Mouse (Mus musculus): ENCODE data around the gene Scaper. TPM values are rescaled to one million over a fixed set of nuclear protein-coding genes. Genes with fewer than 3 reads are reported as not detected.

Gene Scaper
- total and polyA plus RNA-seq, 2 experiments from 2014 or later = 6.5 to 8.9 TPM

GRCm38 (mm10) chr9:55571071-55571470 is 366.8 kb downstream of the Scaper start:
- WGBS = 74% methylated on average over 1 of the region's 1 CpGs
- no peak for TF ChIP-seq EP300 (IDR thresholded peaks at IDR 0.05; ENCODE audit: low read depth)
- TF ChIP-seq CTCF (IDR thresholded peaks at IDR 0.05; ENCODE audit: low read depth) = no peak
- ATAC-seq (ENCODE audit: insufficient read depth, low read depth) = no peak
- Histone ChIP-seq H3K9ac (replicated peaks; ENCODE audit: low read depth, low read length) (no peak overlapping the region), H3K27ac (ENCODE audit: low read depth) (no peak overlapping the region), H3K36me3 (replicated peaks; ENCODE audit: control insufficient read depth, insufficient read depth, low read length) (no peaks in the 10 kb centered on the region), H3K9me3 (replicated peaks; ENCODE audit: control insufficient read depth, low read length) (no peaks in the 10 kb centered on the region), H3K4me2 (ENCODE audit: low read depth, low read length) (no peak overlapping the region), H3K27me3 (ENCODE audit: control insufficient read depth, insufficient read depth, low read length) (no peaks in the 10 kb centered on the region), H3K4me3 (ENCODE audit: low read depth, low read length) (no peak overlapping the region), H3K4me1 (ENCODE audit: control insufficient read depth, insufficient read depth) (no peaks in the 10 kb centered on the region)
- DNase-seq (ENCODE audit: low spot score) = no peak

GRCm38 (mm10) chr9:55568466-55569159 is 369.3 kb downstream of the Scaper start:
- H3K27me3 ChIP-seq (ENCODE audit: control insufficient read depth, insufficient read depth, low read length) = no peaks in the 10 kb centered on the region
- no peak overlapping the region for H3K27ac ChIP-seq (ENCODE audit: low read depth)
- WGBS = 63% methylated on average over 5 of the region's 5 CpGs
- no peak overlapping the region for H3K4me3 ChIP-seq (ENCODE audit: low read depth, low read length)
- ATAC-seq (ENCODE audit: insufficient read depth, low read depth) (no peak), DNase-seq (ENCODE audit: low spot score) (no peak)
- no peaks in the 10 kb centered on the region for H3K36me3 ChIP-seq (replicated peaks; ENCODE audit: control insufficient read depth, insufficient read depth, low read length)
- H3K9ac ChIP-seq (replicated peaks; ENCODE audit: low read depth, low read length) = no peak overlapping the region
- TF ChIP-seq EP300 (IDR thresholded peaks at IDR 0.05; ENCODE audit: low read depth) (no peak), CTCF (IDR thresholded peaks at IDR 0.05; ENCODE audit: low read depth) (no peak)
- H3K4me2 ChIP-seq (ENCODE audit: low read depth, low read length) = no peak overlapping the region
- H3K4me1 ChIP-seq (ENCODE audit: control insufficient read depth, insufficient read depth) = no peaks in the 10 kb centered on the region
- H3K9me3 ChIP-seq (replicated peaks; ENCODE audit: control insufficient read depth, low read length) = no peaks in the 10 kb centered on the region

DNA sequence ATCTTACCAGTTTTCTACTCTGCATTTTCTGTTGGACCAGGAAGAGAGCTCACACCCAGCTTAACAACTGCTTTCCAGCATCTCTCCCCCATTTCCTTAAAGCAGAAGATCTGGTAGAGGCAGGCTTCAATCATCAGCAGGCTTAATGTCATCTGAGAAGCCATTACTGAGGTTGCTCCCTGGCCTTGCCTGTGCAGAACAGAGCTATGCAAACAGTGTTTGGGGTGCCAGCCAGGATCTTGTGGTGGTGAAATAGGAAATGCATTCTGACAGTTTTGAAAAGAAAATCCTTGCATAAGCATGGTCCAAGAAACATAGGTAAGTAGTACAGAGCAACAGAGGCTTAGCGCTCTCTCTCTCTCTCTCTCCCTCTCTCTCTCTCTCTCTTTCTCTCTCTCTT is 377.0 kb downstream of the Scaper start:
- no peaks in the 10 kb centered on the region for H3K36me3 ChIP-seq (replicated peaks; ENCODE audit: control insufficient read depth, insufficient read depth, low read length)
- no peak overlapping the region for H3K27ac ChIP-seq (ENCODE audit: low read depth)
- 94% methylated on average over 1 of the region's 1 CpGs for WGBS
- ATAC-seq (ENCODE audit: insufficient read depth, low read depth) = no peak
- no peak overlapping the region for H3K4me3 ChIP-seq (ENCODE audit: low read depth, low read length)
- no peak overlapping the region for H3K9ac ChIP-seq (replicated peaks; ENCODE audit: low read depth, low read length)
- H3K4me2 ChIP-seq (ENCODE audit: low read depth, low read length) = no peak overlapping the region
- H3K9me3 ChIP-seq (replicated peaks; ENCODE audit: control insufficient read depth, low read length) = no peaks in the 10 kb centered on the region
- no peak for TF ChIP-seq EP300 (IDR thresholded peaks at IDR 0.05; ENCODE audit: low read depth)
- no peak for TF ChIP-seq CTCF (IDR thresholded peaks at IDR 0.05; ENCODE audit: low read depth)
- DNase-seq (ENCODE audit: low spot score) = no peak
- H3K4me1 ChIP-seq (ENCODE audit: control insufficient read depth, insufficient read depth) = no peaks in the 10 kb centered on the region
- no peaks in the 10 kb centered on the region for H3K27me3 ChIP-seq (ENCODE audit: control insufficient read depth, insufficient read depth, low read length)

GRCm38 (mm10) chr9:55554986-55555385 is 382.9 kb downstream of the Scaper start:
- no peak for TF ChIP-seq EP300 (IDR thresholded peaks at IDR 0.05; ENCODE audit: low read depth)
- no peak for TF ChIP-seq CTCF (IDR thresholded peaks at IDR 0.05; ENCODE audit: low read depth)
- Histone ChIP-seq H3K4me3 (ENCODE audit: low read depth, low read length) (no peak overlapping the region), H3K9me3 (replicated peaks; ENCODE audit: control insufficient read depth, low read length) (no peaks in the 10 kb centered on the region), H3K36me3 (replicated peaks; ENCODE audit: control insufficient read depth, insufficient read depth, low read length) (no peaks in the 10 kb centered on the region), H3K27ac (ENCODE audit: low read depth) (no peak overlapping the region), H3K27me3 (ENCODE audit: control insufficient read depth, insufficient read depth, low read length) (peaks cover under 1% of the 10 kb centered on the region; the same call in 1 of the 2 replicates), H3K4me1 (ENCODE audit: control insufficient read depth, insufficient read depth) (no peaks in the 10 kb centered on the region), H3K4me2 (ENCODE audit: low read depth, low read length) (no peak overlapping the region), H3K9ac (replicated peaks; ENCODE audit: low read depth, low read length) (no peak overlapping the region)
- ATAC-seq (ENCODE audit: insufficient read depth, low read depth) = no peak
- WGBS = 13% methylated on average over 1 of the region's 1 CpGs
- no peak for DNase-seq (ENCODE audit: low spot score)

DNA sequence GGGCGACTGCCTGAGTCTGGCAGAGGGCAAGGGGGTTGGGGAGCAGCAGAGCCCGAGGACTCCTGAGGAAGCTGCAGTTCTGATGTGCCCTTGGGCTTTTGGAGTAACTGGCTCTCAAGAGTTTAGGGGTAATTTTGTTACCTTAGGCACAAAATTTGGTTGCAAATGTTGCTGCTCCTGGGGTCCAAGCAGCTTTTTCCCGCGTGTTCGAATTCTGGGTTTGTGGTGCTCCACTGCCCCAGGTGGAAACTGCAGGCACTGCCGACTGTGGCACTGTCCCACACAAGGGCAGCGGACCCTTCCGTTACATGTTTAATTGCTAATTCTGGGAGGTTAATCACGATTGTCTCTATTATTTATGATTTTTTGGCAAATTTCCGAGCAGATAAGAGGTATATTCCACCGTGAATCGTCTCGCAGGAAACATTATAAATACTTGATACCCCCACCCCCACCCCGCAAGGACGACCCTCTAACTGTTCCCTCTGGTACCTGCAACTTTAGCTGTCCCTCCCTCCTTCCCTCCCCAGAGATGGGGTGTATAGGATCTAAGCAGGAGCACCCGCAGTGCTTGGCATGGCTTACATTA is 388.5 kb downstream of the Scaper start:
- TF ChIP-seq CTCF (IDR thresholded peaks at IDR 0.05; ENCODE audit: low read depth) (peak; percentile 34), EP300 (IDR thresholded peaks at IDR 0.05; ENCODE audit: low read depth) (no peak)
- 9% methylated on average over 16 of the region's 16 CpGs for WGBS
- DNase-seq (ENCODE audit: low spot score) (no peak), ATAC-seq (ENCODE audit: insufficient read depth, low read depth) (no peak)
- Histone ChIP-seq H3K27me3 (ENCODE audit: control insufficient read depth, insufficient read depth, low read length) (peaks cover 57% of the 10 kb centered on the region), H3K27ac (ENCODE audit: low read depth) (no peak overlapping the region), H3K4me3 (ENCODE audit: low read depth, low read length) (peak overlapping the region; percentile 18; the same call in 1 of the 2 replicates), H3K4me2 (ENCODE audit: low read depth, low read length) (peak overlapping the region; percentile 42; the same call in 1 of the 2 replicates), H3K4me1 (ENCODE audit: control insufficient read depth, insufficient read depth) (peaks cover 7% of the 10 kb centered on the region; the same call in 1 of the 2 replicates), H3K9me3 (replicated peaks; ENCODE audit: control insufficient read depth, low read length) (no peaks in the 10 kb centered on the region), H3K9ac (replicated peaks; ENCODE audit: low read depth, low read length) (no peak overlapping the region), H3K36me3 (replicated peaks; ENCODE audit: control insufficient read depth, insufficient read depth, low read length) (no peaks in the 10 kb centered on the region)
